Mouse (Mus musculus) retina, embryonic 14.5 days (tissue): ENCODE results near the gene Tap1.
A peak's percentile ranks its signal among the peaks of the same experiment; 100 is the strongest.

Experiments used
- DNase-seq: peaks from one replicate; pipeline ENCODE4 v3.0.0-alpha.2; 2015; ENCODE audit warnings: low spot score

The Tap1 gene

DNA sequence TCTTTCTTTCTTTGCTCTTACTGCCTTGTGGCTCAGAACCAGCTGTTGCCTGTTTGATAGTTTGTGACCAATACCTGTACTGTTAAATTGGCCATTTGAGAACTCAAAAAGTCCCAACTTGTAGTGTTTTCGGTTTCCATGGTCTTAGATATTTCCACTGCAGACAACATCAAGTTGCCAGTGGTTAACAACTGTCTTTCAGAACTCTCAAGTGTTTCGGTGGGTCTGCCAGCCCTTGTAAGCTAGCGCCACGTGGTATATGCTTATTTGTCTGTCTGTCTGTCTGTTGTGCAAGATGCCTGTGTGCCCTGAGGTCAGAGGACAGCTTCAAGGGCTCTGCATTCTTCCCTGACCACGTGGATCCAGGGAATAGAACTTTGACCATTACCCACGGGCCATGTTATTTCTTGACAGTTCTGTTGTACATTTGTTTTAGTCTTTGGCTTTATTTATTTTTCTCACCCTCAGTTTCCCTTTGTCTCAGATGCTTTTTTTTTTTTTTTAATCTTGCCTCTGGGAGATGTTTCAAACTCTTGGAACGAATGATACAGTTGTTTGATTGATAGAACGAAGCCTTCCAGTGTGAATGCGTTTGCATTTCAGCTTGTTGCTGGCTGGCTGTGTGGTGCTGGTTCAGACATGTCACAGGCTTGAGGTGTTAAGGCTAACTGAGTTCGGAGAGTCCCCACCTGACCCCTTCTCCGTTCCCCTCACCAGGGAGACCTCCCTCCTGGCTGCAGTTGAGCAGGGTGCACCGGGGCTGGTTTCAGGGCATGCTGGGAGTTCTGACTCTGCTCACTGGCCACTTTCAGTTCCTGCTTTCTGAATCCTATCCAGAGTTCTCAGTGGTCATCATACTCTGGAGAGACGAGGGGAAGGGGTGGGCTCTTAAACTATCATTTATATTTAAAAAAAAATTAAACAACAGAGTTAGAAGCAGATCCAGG lies 7.2 kb upstream of the Tap1 start:
- DNase-seq = no peak

GRCm38 (mm10) chr17:34183564-34184219 lies 3.7 kb upstream of the Tap1 start:
- DNase-seq = no peak

DNA sequence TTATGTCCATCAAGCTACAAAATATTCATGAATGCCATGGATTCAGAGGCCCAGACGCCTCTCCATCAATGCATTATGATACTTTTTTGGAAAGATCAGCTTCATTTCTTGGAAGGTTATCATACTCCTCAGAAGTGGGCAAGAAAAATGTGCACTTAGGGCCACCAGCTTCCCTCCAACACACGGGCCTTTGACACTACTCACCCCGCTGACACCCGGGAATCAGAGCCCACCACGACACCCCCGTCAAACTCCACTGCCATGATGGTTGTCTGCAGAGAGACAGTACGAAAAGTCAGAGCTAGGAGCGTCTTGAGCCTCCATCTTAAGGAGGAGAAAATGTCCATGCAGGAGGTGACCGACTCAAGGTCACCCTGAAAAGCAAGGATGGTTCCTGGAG lies 1.8 kb upstream of the Tap1 start:
- no peak for DNase-seq

- DNase-seq = no peak
These were observed 480 bp upstream of the Tap1 start for GRCm38 (mm10) chr17:34186885-34187260.

- DNase-seq = no peak
These were observed 657 bp downstream of the Tap1 start for GRCm38 (mm10) chr17:34188010-34188409.

DNA sequence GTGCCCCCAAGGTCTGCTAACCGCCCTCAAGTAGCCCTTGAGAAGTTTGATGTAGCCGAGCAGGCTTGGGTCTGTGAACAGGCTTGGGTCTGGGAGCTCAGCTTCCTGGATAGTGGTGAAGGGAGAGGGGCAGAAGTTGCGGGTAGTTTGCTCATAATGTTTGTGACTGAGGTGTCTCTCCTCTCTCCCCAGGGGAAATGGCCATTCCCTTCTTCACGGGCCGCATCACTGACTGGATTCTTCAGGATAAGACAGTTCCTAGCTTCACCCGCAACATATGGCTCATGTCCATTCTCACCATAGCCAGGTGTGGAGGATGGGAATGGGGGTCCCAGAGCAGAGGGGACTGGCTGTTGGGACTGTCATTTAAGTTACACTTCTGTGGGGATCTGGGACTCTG lies 1.6 kb downstream of the Tap1 start:
- no peak for DNase-seq

GRCm38 (mm10) chr17:34192852-34193251 lies 5.5 kb downstream of the Tap1 start:
- no peak for DNase-seq

GRCm38 (mm10) chr17:34193468-34193867 lies 6.1 kb downstream of the Tap1 start:
- DNase-seq = no peak

GRCm38 (mm10) chr17:34194723-34195122 lies 7.4 kb downstream of the Tap1 start:
- no peak for DNase-seq

- no peak for DNase-seq
These were observed 9.1 kb downstream of the Tap1 start for GRCm38 (mm10) chr17:34196491-34196890.

- peak; percentile 77 for DNase-seq
These were observed 9.9 kb downstream of the Tap1 start, which contains the start of gene Psmb8 for GRCm38 (mm10) chr17:34196941-34197894. Gene Psmb8, plus strand, starts transcription at chr17:34197721.

- DNase-seq = no peak
These were observed 10.7 kb downstream of the Tap1 start for GRCm38 (mm10) chr17:34197904-34198520.

- no peak for DNase-seq
These were observed 11.2 kb downstream of the Tap1 start for GRCm38 (mm10) chr17:34198521-34198912.

GRCm38 (mm10) chr17:34199050-34199619 lies 11.8 kb downstream of the Tap1 start:
- DNase-seq = no peak

GRCm38 (mm10) chr17:34200047-34200446 lies 12.7 kb downstream of the Tap1 start:
- no peak for DNase-seq

GRCm38 (mm10) chr17:34200772-34201505 lies 13.6 kb downstream of the Tap1 start:
- DNase-seq = no peak

- no peak for DNase-seq
These were observed 14.2 kb downstream of the Tap1 start for GRCm38 (mm10) chr17:34201506-34202055.

GRCm38 (mm10) chr17:34202760-34203442 lies 15.5 kb downstream of the Tap1 start:
- no peak for DNase-seq

- no peak for DNase-seq
These were observed 16.1 kb downstream of the Tap1 start, which contains the start of gene Tap2 for GRCm38 (mm10) chr17:34203444-34203843. Gene Tap2, plus strand, starts transcription at chr17:34203527.
